Mouse (Mus musculus) intestine, embryonic 14.5 days (tissue): ENCODE results near the gene Tshz2. TPM values are rescaled to one million over a fixed set of nuclear protein-coding genes. Genes with fewer than 3 reads are reported as not detected.
"Not testable (repeated sequence)": the region's sequence is repeated elsewhere in the genome, so short reads cannot be mapped to it uniquely, and the experiment has no call there.

Experiments used
- ATAC-seq: fragments of 200-750 bp; cut with Nextera tagmentation; replicated peaks from 2 replicates; pipeline ENCODE4 v1.8.0; 2017; ENCODE audit warnings: low read depth, moderate number of reproducible peaks, moderate TSS enrichment, moderate library complexity; ENCODE audit not compliant: low FRiP score, low TSS enrichment
- DNase-seq: peaks from one replicate; pipeline ENCODE4 v3.0.0-alpha.2; 2018; ENCODE audit warnings: low spot score
- H3K27ac ChIP-seq: fragments of 300-500 bp; sonication (generic); 2 replicates; pipeline ENCODE4 v1.5.1; 2014; ENCODE audit warnings: low read depth, mild to moderate bottlenecking, control low read depth
- H3K27me3 ChIP-seq: fragments of 300-500 bp; sonication (generic); replicated peaks from 2 replicates; pipeline ENCODE4 v1.6.1; 2014; ENCODE audit warnings: low read length, control low read depth; ENCODE audit not compliant: control insufficient read depth, insufficient read depth
- H3K36me3 ChIP-seq: fragments of 300-500 bp; sonication (generic); 2 replicates; pipeline ENCODE4 v1.6.1; 2014; ENCODE audit warnings: low read length, control low read depth; ENCODE audit not compliant: control insufficient read depth, insufficient read depth
- H3K4me1 ChIP-seq: fragments of 300-500 bp; sonication (generic); replicated peaks from 2 replicates; pipeline ENCODE4 v1.6.1; 2014; ENCODE audit warnings: low read length, control low read depth, mixed read lengths; ENCODE audit not compliant: control insufficient read depth, insufficient read depth
- H3K4me2 ChIP-seq: fragments of 300-500 bp; sonication (generic); 2 replicates; pipeline ENCODE4 v1.6.1; 2014; ENCODE audit warnings: low read length
- H3K4me3 ChIP-seq: fragments of 300-500 bp; sonication (generic); 2 replicates; pipeline ENCODE4 v1.5.1; 2014; ENCODE audit warnings: low read depth, low read length, control low read depth, mixed read lengths
- H3K9ac ChIP-seq: fragments of 300-500 bp; sonication (generic); 2 replicates; pipeline ENCODE4 v1.6.1; 2014; ENCODE audit warnings: mild to moderate bottlenecking, low read length
- H3K9me3 ChIP-seq: fragments of 300-500 bp; sonication (generic); 2 replicates; pipeline ENCODE4 v1.6.1; 2016; ENCODE audit warnings: low read length, control low read depth; ENCODE audit not compliant: control insufficient read depth
- WGBS: fragments of 180-500 bp; shearing (Covaris S2); extraction: QIAGEN DNeasy Blood & Tissue Kit; methylation state at CpG from one replicate; pipeline ENCODE4 v1.1.7; 2014; 5-methylcytosine and 5-hydroxymethylcytosine counted together
- polyA plus RNA-seq: library from polyadenylated mRNA; unstranded; fragments of >200 nt; fragmentation: Nextera tagmentation; extraction: Ambion mirVana; gene quantifications from 2 replicates; pipeline ENCODE4 v1.2.1, GENCODE M21; 2014

Tshz2 gene
- 20.3 and 23.6 TPM in 2 replicates for polyA plus RNA-seq

DNA sequence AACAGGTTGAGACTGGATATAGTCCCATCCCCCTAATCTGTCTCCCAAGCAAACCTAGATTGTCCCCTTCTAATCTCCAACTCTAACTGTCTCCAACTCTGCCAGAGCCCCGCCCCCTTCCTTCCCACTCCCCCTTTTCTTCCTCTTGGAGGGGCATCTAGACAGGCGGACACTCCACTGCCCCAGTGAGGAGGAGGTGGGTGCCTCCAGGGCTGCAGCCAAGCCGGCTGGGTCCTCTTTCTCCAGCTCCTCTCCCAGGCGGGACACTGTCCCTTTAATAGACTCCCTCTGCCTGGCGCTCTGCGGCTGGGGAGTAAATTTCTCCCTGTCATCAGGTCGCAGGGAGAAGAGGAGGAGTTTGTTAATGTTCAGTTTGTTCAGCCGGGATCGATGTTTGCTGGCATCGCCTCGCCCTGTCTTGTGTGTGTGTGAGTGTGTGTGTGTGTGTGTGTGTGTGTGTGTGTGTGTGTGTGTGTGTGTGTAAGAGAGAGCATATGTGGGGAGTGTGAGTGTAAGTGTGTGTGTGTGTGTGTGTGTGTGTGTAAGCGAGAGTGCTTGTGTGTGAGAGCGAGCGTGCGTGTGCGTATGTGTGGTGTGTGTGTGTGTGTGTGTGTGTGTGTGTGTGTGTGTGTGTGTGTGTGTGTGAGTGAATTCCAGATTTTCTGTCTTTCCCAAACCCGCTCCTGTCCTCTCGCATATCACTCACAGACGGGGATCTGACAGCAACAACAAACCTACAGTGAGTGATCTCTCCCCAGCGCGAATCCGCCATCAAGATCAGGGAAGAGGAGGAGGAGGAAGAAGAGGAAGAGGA, at the start of gene Tshz2:
Gene Tshz2 (plus strand): TSS at position 676 of the 814 bp plus-strand sequence.
- Histone ChIP-seq H3K4me2 (peak within 1 kb of the TSS; percentile 62), H3K27ac (peak within 1 kb of the TSS; percentile 95), H3K27me3 (no peaks in the 10 kb centered on the region), H3K36me3 (no peaks in the 10 kb centered on the region), H3K9me3 (no peaks in the 10 kb centered on the region), H3K4me1 (peaks cover 15% of the 10 kb centered on the region), H3K4me3 (peak within 1 kb of the TSS; percentile 77), H3K9ac (peak within 1 kb of the TSS; percentile 99)
- under 1% methylated on average over 21 of the region's 22 CpGs for WGBS
- DNase-seq, result peak; percentile 79
- peak; percentile 74 for ATAC-seq

DNA sequence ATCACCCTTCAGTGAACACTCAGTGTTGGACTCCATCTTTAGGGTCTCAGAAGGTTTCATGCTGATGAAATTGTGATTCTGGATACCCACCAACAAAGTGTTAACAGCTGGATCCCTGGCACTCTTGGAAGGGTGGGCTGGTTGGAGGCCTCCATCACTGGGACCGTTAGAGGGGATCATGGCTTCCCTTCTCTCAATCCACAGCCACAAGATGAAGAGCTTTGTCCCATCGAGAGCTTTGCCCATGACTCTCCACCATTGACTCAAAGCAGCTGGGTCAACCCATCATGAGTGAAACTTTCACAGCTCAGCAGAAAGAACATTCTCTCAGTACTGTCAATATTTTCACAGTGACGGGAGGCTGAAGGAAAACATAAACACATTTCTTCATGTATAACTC, 49.3 kb upstream of the Tshz2 start:
- H3K9me3 ChIP-seq, result no peaks in the 10 kb centered on the region
- no peaks in the 10 kb centered on the region for H3K4me1 ChIP-seq
- H3K4me3 ChIP-seq, result no peak overlapping the region
- no peaks in the 10 kb centered on the region for H3K36me3 ChIP-seq
- H3K27ac ChIP-seq, result no peak overlapping the region
- no peak overlapping the region for H3K4me2 ChIP-seq
- ATAC-seq (no peak), DNase-seq (no peak)
- 78% methylated on average over 3 of the region's 3 CpGs for WGBS
- H3K27me3 ChIP-seq, result no peaks in the 10 kb centered on the region
- no peak overlapping the region for H3K9ac ChIP-seq

DNA sequence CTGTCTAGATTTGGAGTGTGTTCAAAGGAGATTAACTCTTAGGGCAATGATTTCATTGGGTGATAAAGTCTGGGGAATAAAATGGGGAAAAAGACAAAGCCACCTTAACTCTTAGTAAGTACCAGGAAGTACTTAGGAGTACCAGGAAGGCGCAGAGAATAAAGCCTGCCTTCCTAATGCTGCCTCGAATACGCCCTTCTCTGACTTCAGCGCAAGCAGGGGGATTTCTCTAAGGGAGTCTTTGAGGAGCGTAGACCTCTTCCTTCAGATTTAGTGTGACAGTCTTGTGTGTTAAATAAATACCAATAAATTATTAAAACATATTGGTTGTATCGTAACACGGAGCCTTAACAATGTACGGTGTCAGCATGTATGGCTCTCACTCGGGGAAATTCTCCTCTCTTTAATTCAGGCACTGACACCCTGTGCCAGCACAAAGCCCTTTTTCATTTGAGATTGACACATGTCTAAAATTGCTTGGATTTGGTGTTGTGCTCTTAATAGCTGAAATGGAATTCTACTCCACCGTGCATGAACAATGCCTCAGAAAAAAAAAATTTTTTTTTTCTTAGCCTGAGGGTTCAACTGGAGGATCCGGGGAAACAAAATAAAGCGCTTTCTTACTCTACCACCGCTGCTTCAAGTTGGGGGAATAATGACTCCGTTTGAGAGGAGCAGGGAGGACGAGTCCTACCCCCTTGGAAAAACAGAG, 47.9 kb upstream of the Tshz2 start:
- Histone ChIP-seq H3K9ac (no peak overlapping the region), H3K4me1 (no peaks in the 10 kb centered on the region), H3K27me3 (no peaks in the 10 kb centered on the region), H3K4me3 (no peak overlapping the region), H3K9me3 (no peaks in the 10 kb centered on the region), H3K36me3 (no peaks in the 10 kb centered on the region), H3K27ac (no peak overlapping the region), H3K4me2 (no peak overlapping the region)
- DNase-seq, result no peak
- WGBS, result 71% methylated on average over 15 of the region's 15 CpGs
- ATAC-seq, result no peak

- H3K9me3 ChIP-seq, result no peaks in the 10 kb centered on the region
- no peak overlapping the region for H3K9ac ChIP-seq
- H3K27me3 ChIP-seq, result no peaks in the 10 kb centered on the region
- no peak overlapping the region for H3K4me2 ChIP-seq
- no peaks in the 10 kb centered on the region for H3K4me1 ChIP-seq
- H3K36me3 ChIP-seq, result no peaks in the 10 kb centered on the region
- no peak overlapping the region for H3K27ac ChIP-seq
- 67% methylated on average over 12 of the region's 12 CpGs for WGBS
- ATAC-seq (no peak), DNase-seq (no peak)
- no peak overlapping the region for H3K4me3 ChIP-seq
Measured at GRCm38 (mm10) chr2:169585631-169586285, 47.1 kb upstream of the Tshz2 start.

GRCm38 (mm10) chr2:169586688-169587087, 46.1 kb upstream of the Tshz2 start:
- Histone ChIP-seq H3K27me3 (no peaks in the 10 kb centered on the region), H3K9ac (no peak overlapping the region), H3K27ac (no peak overlapping the region), H3K36me3 (no peaks in the 10 kb centered on the region), H3K4me1 (no peaks in the 10 kb centered on the region), H3K4me2 (no peak overlapping the region), H3K9me3 (no peaks in the 10 kb centered on the region), H3K4me3 (no peak overlapping the region)
- WGBS, result 73% methylated on average over 3 of the region's 3 CpGs
- ATAC-seq (0 out of 2 replicates have a peak, but pooled peaks have one; percentile 3), DNase-seq (no peak)

- H3K4me3 ChIP-seq, H3K9me3 ChIP-seq, H3K4me2 ChIP-seq, H3K9ac ChIP-seq, H3K4me1 ChIP-seq, H3K27ac ChIP-seq, H3K36me3 ChIP-seq, DNase-seq, H3K27me3 ChIP-seq, ATAC-seq: not testable (repeated sequence)
Measured at GRCm38 (mm10) chr2:169587645-169588044, 45.2 kb upstream of the Tshz2 start, which contains the start of gene Gm11011. TSS of gene Gm11011 (minus strand) at chr2:169587745.

- Histone ChIP-seq H3K4me2 (no peak overlapping the region), H3K4me1 (no peaks in the 10 kb centered on the region), H3K9ac (no peak overlapping the region), H3K27ac (no peak overlapping the region), H3K27me3 (no peaks in the 10 kb centered on the region), H3K9me3 (no peaks in the 10 kb centered on the region), H3K4me3 (no peak overlapping the region), H3K36me3 (no peaks in the 10 kb centered on the region)
- DNase-seq (no peak), ATAC-seq (no peak)
- 89% methylated on average over 10 of the region's 10 CpGs for WGBS
Measured at GRCm38 (mm10) chr2:169589697-169590096, 43.1 kb upstream of the Tshz2 start.

DNA sequence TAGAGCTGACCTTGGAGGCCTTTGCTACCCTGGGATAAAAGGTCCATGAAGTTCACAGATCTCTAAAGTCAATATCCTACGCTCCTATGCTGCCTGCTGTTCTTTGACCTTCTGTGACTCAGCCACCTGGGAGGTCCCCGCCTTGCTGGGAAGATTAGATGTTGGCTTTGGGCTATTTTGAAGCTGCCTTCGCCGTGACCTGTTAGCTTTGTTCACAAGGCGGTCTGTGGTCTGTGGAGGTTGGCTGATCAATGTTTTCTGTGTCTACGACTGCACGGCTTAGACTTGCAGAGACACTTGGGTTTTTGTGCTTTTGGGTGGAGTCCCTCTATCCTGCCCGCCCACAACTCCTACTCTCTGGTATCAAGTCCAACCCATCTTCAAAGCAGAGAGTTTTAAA, 42.4 kb upstream of the Tshz2 start:
- Histone ChIP-seq H3K9ac (no peak overlapping the region), H3K4me3 (no peak overlapping the region), H3K36me3 (no peaks in the 10 kb centered on the region), H3K9me3 (no peaks in the 10 kb centered on the region), H3K27ac (no peak overlapping the region), H3K27me3 (no peaks in the 10 kb centered on the region), H3K4me1 (no peaks in the 10 kb centered on the region), H3K4me2 (no peak overlapping the region)
- DNase-seq (no peak), ATAC-seq (no peak)
- WGBS, result 72% methylated on average over 8 of the region's 8 CpGs
